Comparison of ENCODE assay signal across 10 mouse cellular contexts in genomic region chr11:102404161-102405010, GRCm38 (mm10). TPM values are rescaled to one million over a fixed set of nuclear protein-coding genes. Genes with fewer than 3 reads are reported as not detected.
DNase-seq lines count a peak whose midpoint lies in the region; ATAC-seq lines count a peak whose summit lies in the region.
"Had no signal": no experiment of that assay in that cellular context is flagged by ENCODE, and none has a peak within 500 bp of the region (broad histone marks: within the 10 kb centered on the region; RNA-seq: fewer than 3 reads in every experiment).

No protein-coding gene starts in this region.

- no peaks in the 10 kb centered on the region for H3K9me3 ChIP-seq in forebrain, embryonic 12.5 days
- H3K9me3 ChIP-seq in forebrain, embryonic 15.5 days: no peaks in the 10 kb centered on the region
- no peaks in the 10 kb centered on the region for H3K9me3 ChIP-seq in neural tube, embryonic 12.5 days

- H3K4me3 ChIP-seq in forebrain, embryonic 12.5 days (replicated peaks): no peak overlapping the region
- H3K4me3 ChIP-seq in forebrain, embryonic 15.5 days: no peak overlapping the region
- no peak overlapping the region for H3K4me3 ChIP-seq in neural tube, embryonic 12.5 days

- ATAC-seq in forebrain, embryonic 12.5 days (ENCODE audit: low FRiP score): no peak
- ATAC-seq in forebrain, embryonic 15.5 days (replicated peaks): no peak
- no peak for ATAC-seq in neural tube, embryonic 12.5 days (ENCODE audit: low FRiP score, low read depth)
- ATAC-seq: activated CD4-positive, CD25-positive, alpha-beta regulatory T cell, adult 4 months had no signal

- H3K4me2 ChIP-seq in forebrain, embryonic 12.5 days: peak overlapping the region; percentile 13; the same call in 1 of the 2 replicates
- no peak overlapping the region for H3K4me2 ChIP-seq in forebrain, embryonic 15.5 days (replicated peaks)
- H3K4me2 ChIP-seq in neural tube, embryonic 12.5 days (replicated peaks): peak overlapping the region; percentile 90

- peaks cover 49% of the 10 kb centered on the region for H3K36me3 ChIP-seq in forebrain, embryonic 12.5 days (replicated peaks)
- peaks cover 51% of the 10 kb centered on the region for H3K36me3 ChIP-seq in forebrain, embryonic 15.5 days
- peaks cover 50% of the 10 kb centered on the region for H3K36me3 ChIP-seq in neural tube, embryonic 12.5 days

- H3K27me3 ChIP-seq in forebrain, embryonic 12.5 days: peaks cover 16% of the 10 kb centered on the region
- H3K27me3 ChIP-seq in forebrain, embryonic 15.5 days: 0 out of 2 replicates have a peak, but pooled peaks cover 5% of the 10 kb centered on the region
- peaks cover 18% of the 10 kb centered on the region for H3K27me3 ChIP-seq in neural tube, embryonic 12.5 days (replicated peaks)

- WGBS in forebrain, embryonic 12.5 days: 84% methylated on average over 18 of the region's 18 CpGs
- 88% methylated on average over 18 of the region's 18 CpGs for WGBS in forebrain, embryonic 15.5 days
- 74% methylated on average over 18 of the region's 18 CpGs for WGBS in neural tube, embryonic 12.5 days

- H3K4me1 ChIP-seq in forebrain, embryonic 12.5 days: peaks cover 50% of the 10 kb centered on the region
- peaks cover 46% of the 10 kb centered on the region for H3K4me1 ChIP-seq in forebrain, embryonic 15.5 days
- peaks cover 58% of the 10 kb centered on the region for H3K4me1 ChIP-seq in neural tube, embryonic 12.5 days

- H3K9ac ChIP-seq in forebrain, embryonic 12.5 days: no peak overlapping the region
- no peak overlapping the region for H3K9ac ChIP-seq in forebrain, embryonic 15.5 days (replicated peaks)
- H3K9ac ChIP-seq in neural tube, embryonic 12.5 days: no peak overlapping the region

- DNase-seq in lung, postnatal 25 days (ENCODE audit: low spot score): peak; percentile 11
- DNase-seq in lung, postnatal 4 days: no peak
- DNase-seq in kidney, postnatal 10 days: peak; percentile 20
- no peak for DNase-seq in layer of hippocampus, postnatal 36 days
- DNase-seq in adipocyte (ENCODE audit: low spot score): no peak
- DNase-seq: thymus, postnatal 4 days had no signal

- H3K27ac ChIP-seq in forebrain, embryonic 12.5 days: no peak overlapping the region
- H3K27ac ChIP-seq in forebrain, embryonic 15.5 days (replicated peaks): no peak overlapping the region
- no peak overlapping the region for H3K27ac ChIP-seq in neural tube, embryonic 12.5 days

RNA-seq across cellular contexts. Expression of gene Slc25a39, which starts 3.4 kb away (rescaled TPM):
- 173 TPM in 2 replicates for polyA plus RNA-seq in forebrain, embryonic 12.5 days (2016; fragmentation: Nextera tagmentation; extraction: Ambion mirVana)
- 144 TPM in 2 replicates for polyA plus RNA-seq in forebrain, embryonic 15.5 days (2015; fragmentation: Nextera tagmentation; extraction: Ambion mirVana)
- 148 and 162 TPM in 2 replicates for polyA plus RNA-seq in neural tube, embryonic 12.5 days (2016; fragmentation: Nextera tagmentation; extraction: Ambion mirVana)
- 10 to 100 TPM; 61.9 to 64.0 TPM for total RNA-seq in layer of hippocampus, postnatal 36 days (2021)

RNA-seq across cellular contexts. Expression of gene Rundc3a, which starts 11.2 kb away (rescaled TPM):
- polyA plus RNA-seq in forebrain, embryonic 12.5 days (2016; fragmentation: Nextera tagmentation; extraction: Ambion mirVana): 103 and 113 TPM in 2 replicates
- 149 and 150 TPM in 2 replicates for polyA plus RNA-seq in forebrain, embryonic 15.5 days (2015; fragmentation: Nextera tagmentation; extraction: Ambion mirVana)
- polyA plus RNA-seq in neural tube, embryonic 12.5 days (2016; fragmentation: Nextera tagmentation; extraction: Ambion mirVana): 152 and 171 TPM in 2 replicates
- total RNA-seq in layer of hippocampus, postnatal 36 days (2021): 100 to 1,000 TPM; 455 to 507 TPM

RNA-seq across cellular contexts. Expression of gene Grn, which starts 25.7 kb away (rescaled TPM):
- polyA plus RNA-seq in forebrain, embryonic 12.5 days (2016; fragmentation: Nextera tagmentation; extraction: Ambion mirVana): 55.5 and 57.6 TPM in 2 replicates
- 61.8 and 62.0 TPM in 2 replicates for polyA plus RNA-seq in forebrain, embryonic 15.5 days (2015; fragmentation: Nextera tagmentation; extraction: Ambion mirVana)
- 75.2 and 86.1 TPM in 2 replicates for polyA plus RNA-seq in neural tube, embryonic 12.5 days (2016; fragmentation: Nextera tagmentation; extraction: Ambion mirVana)
- total RNA-seq in layer of hippocampus, postnatal 36 days (2021): 10 to 100 TPM; 60.3 to 68.3 TPM

RNA-seq across cellular contexts. Expression of gene Slc4a1, which starts 38.4 kb away (rescaled TPM):
- polyA plus RNA-seq in forebrain, embryonic 12.5 days (2016; fragmentation: Nextera tagmentation; extraction: Ambion mirVana): 21.2 and 25.7 TPM in 2 replicates
- polyA plus RNA-seq in forebrain, embryonic 15.5 days (2015; fragmentation: Nextera tagmentation; extraction: Ambion mirVana): 1.9 and 2.6 TPM in 2 replicates
- 18.8 and 23.6 TPM in 2 replicates for polyA plus RNA-seq in neural tube, embryonic 12.5 days (2016; fragmentation: Nextera tagmentation; extraction: Ambion mirVana)
- under 1 TPM; 0.10 to 0.15 TPM for total RNA-seq in layer of hippocampus, postnatal 36 days (2021)

RNA-seq across cellular contexts. Expression of gene Fam171a2, which starts 43.1 kb away (rescaled TPM):
- 13.3 and 15.2 TPM in 2 replicates for polyA plus RNA-seq in forebrain, embryonic 12.5 days (2016; fragmentation: Nextera tagmentation; extraction: Ambion mirVana)
- polyA plus RNA-seq in forebrain, embryonic 15.5 days (2015; fragmentation: Nextera tagmentation; extraction: Ambion mirVana): 22.5 and 24.3 TPM in 2 replicates
- polyA plus RNA-seq in neural tube, embryonic 12.5 days (2016; fragmentation: Nextera tagmentation; extraction: Ambion mirVana): 23.3 and 23.7 TPM in 2 replicates
- 100 to 1,000 TPM in 1 of 2 experiments, 10 to 100 TPM in 1; 97.3 to 111 TPM for total RNA-seq in layer of hippocampus, postnatal 36 days (2021)
- polyA plus RNA-seq: activated CD4-positive, CD25-positive, alpha-beta regulatory T cell, adult 4 months had no signal

Comparison
In these comparisons a context has a peak if more than half of its experiments do, and no peak if none do; other contexts are left out.
1. DNase-seq: peak in lung, postnatal 25 days (single experiment) and kidney, postnatal 10 days (single experiment); none in lung, postnatal 4 days (0 of 2), layer of hippocampus, postnatal 36 days (0 of 2) and adipocyte (single experiment).